Mouse (Mus musculus) MEL (cell line): ENCODE measurements around the gene Sec61g.

Experiments used
- CTCF ChIP-seq, 3 experiments: IDR thresholded peaks in 2 of 3; conservative IDR thresholded peaks in 1 of 3; 2 replicates each; pipeline ENCODE4 v1.5.1; 2011 to 2012; ENCODE audit warnings: low read length in 3 of 3, low read depth in 2 of 3, mild to moderate bottlenecking in 2 of 3, improper control_type of control experiment in 1 of 3, inconsistent platforms in 1 of 3, mixed read lengths in 1 of 3, moderate library complexity in 1 of 3; ENCODE audit not compliant: control insufficient read depth in 1 of 3, insufficient read depth in 1 of 3, poor library complexity in 1 of 3, severe bottlenecking in 1 of 3
- GABPA ChIP-seq: IDR thresholded peaks from 2 replicates; pipeline ENCODE4 v1.6.1; 2012; ENCODE audit warnings: low read depth, mild to moderate bottlenecking, inconsistent platforms, low read length, improper control_type of control experiment, moderate library complexity
- POLR2A ChIP-seq, 2 experiments: IDR thresholded peaks; 2 replicates each; pipeline ENCODE4 v1.6.1; 2011 to 2012; ENCODE audit warnings: low read length in 2 of 2, mild to moderate bottlenecking in 2 of 2, control low read depth in 1 of 2, improper control_type of control experiment in 1 of 2, low read depth in 1 of 2, moderate library complexity in 1 of 2; ENCODE audit not compliant: control insufficient read depth in 1 of 2, insufficient read depth in 1 of 2, poor library complexity in 1 of 2

DNA sequence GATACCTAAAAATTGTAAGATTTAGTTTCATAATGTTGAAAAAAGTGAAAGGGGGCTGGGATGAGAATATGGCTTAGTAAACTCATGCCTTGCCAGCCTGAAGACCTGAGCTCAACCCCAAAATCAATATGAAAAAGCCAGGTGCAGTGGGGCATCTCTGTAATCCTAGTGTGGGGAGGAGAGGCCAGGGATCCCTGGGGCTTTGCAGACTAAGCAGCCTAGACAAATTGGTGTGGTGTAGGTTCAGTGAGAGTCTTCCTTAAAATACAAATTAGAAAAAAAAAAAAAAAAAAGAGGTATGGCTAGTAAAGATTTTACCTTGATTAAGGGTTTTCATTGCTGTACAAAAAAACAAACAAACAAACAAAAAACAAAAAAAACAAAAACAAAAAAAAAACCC is 20.6 kb upstream of the Sec61g start:
- TF ChIP-seq CTCF (IDR thresholded peaks at IDR 0.05 in 2 of 3, conservative IDR thresholded peaks at IDR 0.05 in 1 of 3; ENCODE audit: control insufficient read depth in 1 of 3, insufficient read depth in 1 of 3, low read depth in 2 of 3, low read length in 3 of 3, poor library complexity in 1 of 3, severe bottlenecking in 1 of 3) (no peak), POLR2A (IDR thresholded peaks at IDR 0.05; ENCODE audit: control insufficient read depth in 1 of 2, insufficient read depth in 1 of 2, low read depth in 1 of 2, low read length in 2 of 2, poor library complexity in 1 of 2) (no peak), GABPA (no peak)
